Mouse (Mus musculus) right cerebral cortex, postnatal 10 days (tissue): ENCODE results near the gene Lemd1.

Experiments used
- DNase-seq, 2 experiments: peaks; one replicate each; pipeline ENCODE4 v3.0.0; 2021; ENCODE audit warnings: low spot score in 2 of 2

Lemd1 gene

DNA sequence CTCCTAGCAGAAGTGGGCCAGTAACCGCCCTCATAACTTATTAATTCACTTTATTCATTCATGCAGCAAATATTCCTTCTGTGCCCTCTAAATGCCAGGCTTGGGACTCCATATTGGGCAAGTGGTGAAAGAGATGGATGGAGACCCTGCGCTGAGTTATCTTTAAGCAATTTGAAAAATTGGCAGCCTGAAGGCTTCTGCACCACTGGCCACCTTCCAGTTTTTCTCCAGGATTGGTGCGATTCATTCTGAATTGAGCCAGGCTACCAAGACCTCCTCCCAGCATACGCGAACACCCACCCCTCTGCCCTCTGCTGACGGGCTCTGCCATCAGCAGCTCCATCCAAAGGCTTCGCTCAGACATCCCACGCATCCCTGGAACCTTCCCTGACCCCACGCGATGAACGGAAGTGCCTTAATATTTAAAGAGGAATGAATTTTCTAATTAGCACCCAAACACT lies 96.8 kb downstream of the Lemd1 start:
- no peak for DNase-seq

DNA sequence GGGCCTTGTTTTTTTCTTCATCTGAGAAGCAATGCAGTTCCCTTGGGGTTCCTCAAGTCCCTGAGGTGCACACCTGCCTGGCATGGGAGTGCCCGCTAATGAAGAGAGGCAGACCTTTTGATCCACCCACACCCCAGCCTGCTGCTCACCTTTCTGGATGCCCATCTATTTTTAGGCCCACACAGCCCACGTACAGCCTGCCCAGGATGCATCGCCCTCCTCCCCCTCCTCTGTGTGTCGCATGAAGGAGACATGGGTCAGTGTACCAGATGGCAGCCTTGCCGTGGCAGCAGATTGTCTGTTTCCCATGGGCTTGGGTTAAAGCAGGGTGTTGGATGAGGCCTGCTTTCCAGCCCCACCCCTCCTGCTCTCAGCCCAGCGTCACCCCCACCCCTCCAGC lies 98.7 kb downstream of the Lemd1 start:
- DNase-seq: no peak

DNA sequence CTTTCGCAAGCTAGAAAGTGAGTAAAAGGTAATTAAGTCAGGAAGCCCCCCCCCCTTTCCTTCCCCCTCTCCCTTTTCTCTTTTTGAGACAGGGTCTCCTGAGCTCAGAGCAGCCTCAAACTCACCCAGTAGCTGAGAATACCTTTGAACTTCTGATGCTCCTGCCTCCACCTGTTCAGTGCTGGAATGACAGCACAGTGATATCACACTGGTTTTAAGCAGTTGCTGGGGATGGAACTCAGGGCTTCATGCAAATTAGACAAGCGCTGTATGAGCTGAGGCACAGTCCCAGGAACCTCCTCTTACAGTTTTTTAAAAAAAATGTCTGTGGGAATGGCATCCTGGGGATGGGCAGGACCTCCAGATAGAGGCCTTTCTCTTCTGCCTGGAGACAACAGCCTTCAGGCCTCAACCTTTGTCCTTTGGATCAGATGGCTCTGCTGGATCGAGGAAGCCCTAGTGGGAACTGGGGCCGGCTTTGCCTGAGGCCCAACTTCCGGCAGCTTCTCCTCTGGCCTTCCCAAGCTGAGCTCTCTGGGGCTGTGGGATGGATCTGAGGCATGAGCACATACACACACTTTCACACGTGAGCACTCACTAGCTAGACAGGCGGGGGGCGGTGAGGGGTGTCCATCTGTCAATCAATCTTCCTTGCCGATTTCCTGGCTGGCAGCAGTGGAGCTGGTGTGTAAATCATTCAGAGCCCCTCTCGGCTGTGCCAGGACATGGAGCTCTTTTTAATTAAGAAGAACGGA lies 99.9 kb downstream of the Lemd1 start:
- DNase-seq: no peak

DNA sequence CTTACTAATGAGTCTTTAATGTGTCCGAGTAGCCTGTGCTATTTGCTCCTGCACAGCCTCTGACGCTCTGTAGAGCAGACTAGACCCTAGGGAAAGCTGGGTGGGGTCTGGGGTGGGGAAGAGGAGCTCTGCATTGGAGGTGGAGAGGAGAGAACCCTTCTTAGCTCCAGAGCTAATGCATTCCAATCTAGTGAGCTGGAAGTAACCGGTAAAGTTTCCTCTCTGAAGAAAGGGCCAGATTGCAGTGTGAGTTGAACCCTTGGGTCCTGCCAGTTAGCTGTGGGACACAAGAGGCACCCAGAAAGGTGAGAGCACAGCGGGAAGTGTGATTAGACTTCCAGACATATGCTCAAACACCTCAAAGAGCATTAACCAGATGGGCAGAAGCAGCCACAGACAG lies 100.5 kb downstream of the Lemd1 start:
- DNase-seq: no peak

DNA sequence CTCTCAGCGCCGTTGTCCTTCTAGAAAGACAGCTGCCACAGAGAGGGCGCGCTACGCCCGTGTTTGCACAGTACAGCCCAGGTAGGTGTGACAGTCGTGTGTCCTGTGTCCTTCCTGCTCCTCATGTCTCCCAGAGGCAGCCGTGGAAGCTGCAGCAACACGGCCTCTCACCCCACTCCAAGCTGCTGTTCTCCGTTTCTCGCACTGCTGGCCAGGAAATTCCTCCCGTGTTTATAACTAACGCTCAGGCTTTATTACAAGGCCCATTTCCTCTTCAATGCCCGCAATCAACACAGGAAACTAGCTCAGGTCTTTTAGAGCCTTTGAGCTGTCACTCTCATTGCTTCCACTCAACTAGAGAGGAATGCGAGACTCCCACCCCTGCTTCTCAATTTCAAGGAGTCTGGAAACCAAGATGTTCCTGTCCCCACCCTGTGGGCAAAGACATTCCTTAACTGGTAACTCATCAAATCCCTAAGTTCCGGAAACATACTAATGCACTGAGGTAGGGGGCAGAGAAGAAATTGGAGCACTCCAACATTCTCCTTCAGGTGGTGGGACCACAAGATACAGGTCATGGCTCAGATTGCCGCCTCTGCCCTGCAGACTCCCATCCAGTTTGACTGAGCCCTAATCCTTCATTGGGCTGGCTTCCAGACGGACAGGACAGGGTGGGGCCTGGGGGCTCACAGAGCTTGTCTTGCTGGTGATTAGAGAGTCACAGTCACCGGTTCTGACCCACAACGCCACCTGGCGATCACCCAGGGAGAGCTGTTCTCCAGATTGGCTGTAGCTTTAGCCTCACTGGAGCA lies 101.3 kb downstream of the Lemd1 start:
- DNase-seq: no peak

DNA sequence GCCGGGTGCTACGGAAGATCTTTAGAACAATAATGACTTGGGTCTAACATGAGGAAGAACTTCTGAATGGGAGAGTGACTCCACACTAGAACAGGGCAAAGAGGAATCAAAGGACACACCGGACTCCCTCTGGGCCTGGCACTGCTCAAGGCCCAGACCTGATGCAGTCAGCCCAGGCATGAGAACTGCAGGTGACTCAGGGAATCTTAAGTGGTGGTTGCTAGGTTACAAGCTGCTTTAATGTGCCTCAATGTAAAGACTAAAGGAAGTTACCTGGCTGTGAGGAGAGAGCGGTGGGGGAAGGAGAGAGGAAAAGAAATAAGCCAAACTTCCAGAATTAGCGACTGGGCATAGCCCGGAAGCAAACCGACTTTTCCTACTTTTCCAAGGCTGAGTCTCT lies 104.3 kb downstream of the Lemd1 start:
- DNase-seq: no peak

DNA sequence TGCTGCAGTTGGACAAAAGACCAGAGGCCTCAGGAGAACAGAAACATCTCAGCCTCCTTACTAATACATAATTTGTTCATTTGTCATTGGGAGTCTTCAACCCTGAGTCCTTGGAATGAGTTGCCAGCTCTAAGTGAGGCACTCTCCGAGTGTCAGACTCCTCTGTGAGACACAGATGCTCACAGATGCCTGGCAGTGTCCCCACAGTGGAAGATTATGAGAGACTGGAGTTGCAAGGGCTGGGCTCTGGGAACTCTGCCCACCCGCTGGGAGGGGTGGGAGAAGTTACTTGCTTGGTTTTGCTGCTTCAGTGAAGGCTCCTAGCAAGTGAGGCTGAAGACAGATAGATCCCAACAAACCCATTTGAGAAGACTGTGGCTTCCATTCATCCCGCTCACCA lies 104.8 kb downstream of the Lemd1 start:
- DNase-seq: peak; percentile 57 to 62

GRCm38 (mm10) chr1:132298425-132298800 lies 107.2 kb downstream of the Lemd1 start, which contains the start of gene Klhdc8a:
Gene Klhdc8a, plus strand, starts transcription at chr1:132298626.
- peak; percentile 73 to 78 for DNase-seq

- peak; percentile 56 to 57 for DNase-seq
Observed at GRCm38 (mm10) chr1:132298801-132299464, 107.7 kb downstream of the Lemd1 start.

DNA sequence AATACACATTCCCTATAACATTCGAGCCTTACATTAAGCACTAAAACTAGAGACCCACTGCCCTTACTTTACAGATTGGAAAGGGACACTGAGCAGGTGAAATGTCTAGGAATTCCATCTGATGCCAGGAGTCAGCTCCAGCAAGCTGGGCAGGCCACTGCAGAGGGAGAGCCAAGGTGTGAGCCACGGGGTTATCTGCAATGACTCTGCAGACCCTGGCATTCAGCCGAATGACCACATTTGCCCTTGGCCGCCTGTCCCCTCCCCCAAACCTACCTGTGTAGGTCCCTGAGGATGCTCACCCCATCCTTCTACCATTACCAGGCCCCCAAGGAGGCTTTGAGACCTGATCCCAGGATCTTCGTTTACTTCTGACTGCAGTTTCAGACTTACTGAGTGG lies 108.5 kb downstream of the Lemd1 start:
- no peak for DNase-seq

DNA sequence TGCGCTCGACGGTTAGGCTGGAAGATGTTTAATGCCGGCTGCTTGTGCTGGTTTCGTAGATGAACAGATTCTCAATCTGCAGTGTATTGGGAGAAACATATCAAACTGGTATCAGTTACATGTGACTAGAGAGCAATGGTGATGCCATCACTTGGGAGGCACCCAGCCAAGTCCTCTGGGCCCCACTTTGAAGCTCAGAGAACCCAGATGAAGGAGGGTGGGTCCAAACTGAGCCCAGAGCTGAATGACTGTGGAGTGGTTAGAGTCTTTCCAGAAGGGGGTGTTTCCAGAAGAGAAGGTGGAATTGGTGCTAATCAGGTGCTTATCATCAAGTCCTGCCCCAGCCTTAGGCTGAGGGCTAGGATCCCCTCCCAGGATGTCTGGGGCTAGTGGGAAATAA lies 110.0 kb downstream of the Lemd1 start:
- DNase-seq: no peak

DNA sequence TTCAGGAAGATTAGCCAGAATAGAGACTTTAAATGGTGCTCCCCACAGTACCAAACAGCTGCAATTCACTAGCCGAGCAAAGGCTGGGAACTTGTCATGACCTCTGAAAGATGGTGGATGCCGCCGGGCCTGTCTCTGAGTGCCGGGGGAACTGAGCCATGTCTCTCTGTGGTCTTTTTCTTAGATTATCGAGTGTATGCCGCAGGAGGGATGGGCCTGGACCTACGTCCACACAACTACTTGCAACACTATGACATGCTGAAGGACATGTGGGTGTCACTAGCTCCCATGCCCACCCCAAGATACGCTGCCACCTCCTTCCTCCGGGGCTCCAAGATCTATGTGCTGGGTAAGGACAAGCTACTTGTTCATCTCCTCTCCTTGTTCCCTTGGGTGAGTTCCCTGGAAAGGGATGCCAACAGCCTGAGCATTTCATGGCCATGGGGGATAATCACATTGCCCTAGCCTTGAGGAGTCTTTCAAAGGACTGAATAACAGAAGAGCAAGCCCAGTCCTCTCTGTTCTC lies 111.2 kb downstream of the Lemd1 start:
- DNase-seq: no peak

- DNase-seq: no peak
Observed at GRCm38 (mm10) chr1:132304618-132305214, 113.5 kb downstream of the Lemd1 start.

DNA sequence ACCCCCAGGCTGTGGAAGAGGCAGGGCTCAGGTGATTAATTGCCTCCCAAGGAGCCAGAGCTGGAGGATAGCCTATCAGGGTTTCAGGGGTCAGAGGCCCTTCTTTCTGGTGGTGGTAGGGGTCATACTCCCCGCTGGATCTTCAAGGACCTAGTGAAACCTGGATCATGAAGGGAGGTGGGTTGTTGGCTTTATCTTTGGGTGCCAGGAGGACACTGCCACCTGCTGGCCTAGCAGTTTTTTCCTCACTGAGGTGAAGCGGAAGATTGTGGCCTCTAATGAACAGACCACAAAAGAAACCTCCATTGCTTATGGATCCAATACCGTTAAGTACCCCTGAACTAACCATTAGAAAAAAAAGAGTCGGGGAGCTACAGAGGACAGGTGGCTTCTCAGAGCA lies 114.9 kb downstream of the Lemd1 start:
- DNase-seq: peak in 1 of 2 experiments; percentile 67

GRCm38 (mm10) chr1:132306808-132307207 lies 115.6 kb downstream of the Lemd1 start:
- DNase-seq: no peak

GRCm38 (mm10) chr1:132307962-132308361 lies 116.7 kb downstream of the Lemd1 start:
- no peak for DNase-seq

GRCm38 (mm10) chr1:132308674-132309073 lies 117.4 kb downstream of the Lemd1 start:
- DNase-seq: no peak
